Mouse (Mus musculus) monocyte, adult 2 months (primary cell): ENCODE measurements at regions not wholly inside any gene's neighbourhood (a gene's known extent, or its start where the extent isn't known, plus 50 kb on each side); places are given as distances from the start of the nearest gene placed in this dataset.

ENCODE experiments used
- DNase-seq, 2 experiments: peaks; one replicate each; pipeline ENCODE4 v3.0.0; 2022; ENCODE audit warnings: low spot score in 2 of 2, low read depth in 1 of 2

DNA sequence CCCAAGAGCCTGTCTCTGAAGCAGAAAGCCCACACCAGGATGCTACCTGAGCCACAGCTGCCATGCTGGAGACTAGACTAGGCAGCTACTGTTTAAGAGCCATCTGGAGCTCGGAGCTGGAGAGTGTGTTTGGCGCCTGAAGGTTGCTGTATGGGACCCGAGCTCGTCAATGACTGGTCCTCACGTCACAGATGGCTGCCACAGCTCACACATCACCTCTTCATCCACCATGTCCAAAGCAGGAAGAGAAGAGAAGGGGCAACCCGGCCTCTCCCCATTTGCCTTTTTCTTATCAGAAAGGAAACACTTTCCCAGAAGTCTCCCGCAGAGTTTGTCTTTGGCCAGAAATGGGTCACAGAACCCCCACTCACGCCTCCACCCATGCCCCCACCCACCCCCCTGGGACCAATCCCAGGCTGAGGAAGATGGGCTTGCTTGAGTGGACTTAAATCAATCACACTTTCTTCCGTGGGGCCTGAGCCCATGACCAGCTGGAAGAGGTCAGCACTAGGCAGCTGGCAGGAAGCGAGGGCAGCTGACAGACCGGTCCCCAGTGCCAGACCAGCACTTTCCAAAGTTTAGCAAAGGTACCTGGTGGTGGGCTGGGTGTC is 53.5 kb upstream of the Ptpn1 start:
- no peak for DNase-seq

DNA sequence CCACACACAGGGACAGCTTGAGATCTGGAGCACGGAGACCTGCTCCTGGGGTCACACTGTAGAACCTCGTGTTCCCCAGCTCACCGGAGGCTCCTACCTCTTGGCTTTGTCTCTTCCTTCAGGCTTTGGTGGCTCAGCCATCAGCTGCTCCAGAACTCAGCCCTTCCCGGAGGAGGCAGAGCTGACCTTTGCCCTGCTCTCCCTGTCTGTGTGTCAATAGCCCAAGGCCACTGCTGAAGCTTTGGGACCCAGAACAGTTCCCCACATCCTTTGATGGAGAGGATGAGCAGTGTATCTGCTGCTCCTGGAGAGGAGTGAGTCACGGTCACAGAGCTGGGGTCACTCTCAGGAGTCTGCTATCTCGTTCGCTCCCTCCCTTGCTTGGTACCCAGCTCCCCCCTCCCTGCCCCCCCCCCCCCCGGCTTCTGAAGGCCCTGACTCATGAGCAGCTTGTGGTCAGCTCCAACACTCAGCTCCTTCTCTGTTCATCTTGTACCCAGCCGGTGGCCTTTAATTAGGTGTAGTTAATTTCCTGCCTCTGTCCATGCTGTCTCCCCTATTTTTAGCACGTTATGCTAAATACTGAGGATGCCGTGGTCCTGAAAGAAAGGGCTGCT is 54.5 kb upstream of the Ptpn1 start:
- no peak for DNase-seq

DNA sequence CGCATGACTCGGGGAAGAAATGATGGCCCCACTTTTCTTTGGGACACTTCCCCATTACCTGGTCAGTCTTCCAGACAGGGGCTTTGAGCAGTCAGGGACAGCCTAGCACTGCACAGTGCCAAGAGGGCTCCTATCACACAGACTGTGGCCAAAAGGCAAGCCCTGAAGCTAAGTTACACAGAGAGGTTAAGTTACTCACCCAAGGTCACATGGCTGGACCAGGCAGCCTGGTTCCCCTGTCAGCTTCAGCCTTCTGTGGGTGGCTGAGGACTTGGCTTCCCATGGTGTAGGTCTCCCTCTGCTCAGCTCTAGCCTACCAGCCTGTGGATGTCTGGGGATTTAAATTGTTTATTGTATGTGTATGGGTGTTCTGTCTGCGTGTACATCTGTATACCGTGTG is 59.4 kb upstream of the Ptpn1 start:
- DNase-seq = no peak

DNA sequence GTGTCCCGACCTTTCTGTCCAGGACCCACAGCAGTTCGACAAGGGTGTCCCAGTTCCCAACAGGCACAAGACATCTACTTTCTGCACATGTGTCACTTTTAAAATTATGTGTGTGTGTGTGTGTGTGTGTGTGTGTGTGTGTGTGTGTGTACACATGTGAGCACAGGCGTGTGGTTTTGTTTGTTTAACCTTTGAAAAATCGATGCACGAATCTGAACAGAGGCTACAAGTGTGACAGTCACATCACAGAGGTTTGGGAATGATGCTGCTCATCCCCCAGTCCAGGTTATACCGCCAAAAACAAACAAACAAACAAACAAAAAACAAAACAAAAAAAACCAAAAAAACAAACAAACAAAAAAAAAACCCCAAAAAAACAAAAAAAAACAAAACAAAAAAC is 61.7 kb upstream of the Ptpn1 start:
- DNase-seq = no peak

DNA sequence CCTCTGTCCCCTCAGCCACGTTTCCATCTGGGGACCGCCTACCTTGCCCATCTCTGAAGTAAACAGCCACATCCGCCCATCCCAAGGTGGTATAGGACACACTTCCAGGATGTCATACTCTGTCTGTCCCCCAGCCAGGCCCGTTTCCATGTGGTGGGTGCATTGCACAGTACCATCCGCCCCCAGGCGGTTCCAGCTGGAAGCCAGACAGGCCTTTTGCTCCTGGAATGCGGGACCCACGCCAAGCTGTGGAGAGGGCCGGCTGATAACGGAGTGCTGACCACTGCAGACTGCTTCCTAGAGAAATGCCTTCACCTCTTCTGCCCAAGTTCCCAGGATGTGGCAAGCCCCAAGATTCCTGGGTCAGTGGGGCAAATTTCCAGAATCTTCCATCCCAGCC is 65.1 kb upstream of the Ptpn1 start:
- DNase-seq = no peak

DNA sequence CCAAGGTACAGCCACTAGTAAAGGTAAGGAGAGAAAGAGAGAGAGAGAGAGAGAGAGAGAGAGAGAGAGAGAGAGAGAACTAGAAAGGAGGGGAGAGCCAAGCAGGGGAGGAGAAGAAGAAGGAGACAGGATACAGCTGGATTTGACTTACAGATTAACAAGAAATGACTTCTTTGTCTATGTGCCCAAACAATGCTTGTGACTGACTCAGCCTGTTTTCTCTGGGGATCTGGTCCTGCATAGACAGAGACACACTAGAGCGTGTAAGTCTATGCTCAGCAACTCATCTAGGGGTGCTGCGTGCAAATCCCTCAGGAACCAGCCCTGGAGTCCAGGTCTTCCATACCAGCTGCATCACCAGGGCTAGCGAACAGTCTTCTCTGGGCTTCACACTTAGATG is 66.3 kb upstream of the Ptpn1 start:
- no peak for DNase-seq

- DNase-seq = no peak
Measured at GRCm38 (mm10) chr2:167864672-167865071, 67.2 kb upstream of the Ptpn1 start.

DNA sequence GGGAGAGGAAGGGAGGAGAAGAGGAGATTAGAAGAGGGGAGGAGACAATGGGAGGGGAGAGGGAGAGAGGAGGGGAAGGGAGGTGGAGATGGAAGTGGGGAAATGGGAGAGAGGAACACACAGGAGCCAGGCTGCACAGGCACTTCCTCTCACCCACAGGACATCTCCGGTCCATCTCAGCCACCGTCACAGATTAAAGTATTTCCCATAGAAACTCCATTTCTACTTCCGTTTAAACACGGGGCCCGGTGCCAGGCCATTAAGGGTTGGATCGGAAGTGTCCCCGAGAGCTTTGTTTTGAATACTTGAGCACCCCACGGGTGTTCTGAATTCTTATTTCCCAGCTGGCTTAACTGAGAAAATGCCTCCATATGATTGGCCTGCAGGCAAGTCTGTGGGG is 67.6 kb upstream of the Ptpn1 start:
- no peak for DNase-seq

DNA sequence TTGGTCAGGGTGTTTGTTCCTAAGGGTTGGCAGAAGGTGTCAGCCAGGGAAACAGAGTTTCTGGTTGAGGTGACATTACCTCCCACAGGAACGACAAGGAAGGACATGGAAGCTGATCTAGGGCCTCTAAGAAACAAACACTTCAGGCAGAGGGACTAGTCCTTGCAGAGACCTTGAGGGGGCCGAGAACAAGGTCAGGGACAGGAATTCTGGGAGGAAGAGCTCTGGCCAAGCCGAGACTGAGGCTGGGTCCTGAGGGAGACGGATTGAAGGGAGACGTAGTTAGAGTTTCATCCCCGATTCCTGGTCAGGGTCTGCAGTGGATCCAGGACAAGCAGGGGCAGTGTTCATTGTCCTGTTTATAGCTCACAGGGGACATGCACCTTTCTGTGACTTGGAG is 68.2 kb upstream of the Ptpn1 start:
- no peak for DNase-seq

DNA sequence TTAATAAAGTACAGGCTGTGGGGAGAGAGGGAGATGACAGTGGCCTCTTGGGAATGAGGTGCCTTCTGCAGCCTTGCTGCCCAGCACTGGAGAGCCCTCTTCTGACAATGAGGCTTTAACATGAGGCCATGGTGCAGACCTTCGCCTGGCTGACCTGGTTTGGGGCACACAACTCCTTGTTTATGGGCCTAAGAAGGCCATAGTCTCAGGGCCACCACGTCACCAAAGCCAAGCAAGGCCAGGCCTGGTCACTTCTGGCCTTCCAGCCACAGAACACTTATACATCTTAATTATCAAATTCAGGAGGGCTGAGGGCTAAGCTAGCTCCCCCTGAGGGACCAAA is 70.7 kb upstream of the Ptpn1 start:
- DNase-seq = no peak

- no peak for DNase-seq
Measured at GRCm38 (mm10) chr2:167860457-167861177, 71.2 kb upstream of the Ptpn1 start.

GRCm38 (mm10) chr2:167859575-167859974 is 72.3 kb upstream of the Ptpn1 start:
- no peak for DNase-seq

DNA sequence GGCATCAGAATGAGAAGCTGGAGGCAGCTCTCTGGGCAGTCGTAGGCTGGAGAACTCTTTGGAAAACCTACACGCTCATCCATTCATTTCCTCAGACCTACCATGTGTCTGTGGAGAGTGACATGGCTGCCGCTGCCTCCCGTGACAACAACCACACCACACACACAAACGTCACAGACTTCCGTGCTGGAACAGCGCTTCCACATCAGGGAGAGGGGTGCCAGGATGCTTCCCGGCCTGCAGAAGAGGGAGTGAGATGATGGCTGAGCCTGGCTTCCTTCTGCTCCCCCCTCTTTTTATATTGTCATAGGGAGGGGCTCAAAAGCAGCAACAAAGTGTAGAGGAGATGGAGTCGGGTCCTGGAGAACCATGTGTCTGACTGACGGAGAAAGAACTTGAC is 73.5 kb upstream of the Ptpn1 start:
- DNase-seq = no peak

DNA sequence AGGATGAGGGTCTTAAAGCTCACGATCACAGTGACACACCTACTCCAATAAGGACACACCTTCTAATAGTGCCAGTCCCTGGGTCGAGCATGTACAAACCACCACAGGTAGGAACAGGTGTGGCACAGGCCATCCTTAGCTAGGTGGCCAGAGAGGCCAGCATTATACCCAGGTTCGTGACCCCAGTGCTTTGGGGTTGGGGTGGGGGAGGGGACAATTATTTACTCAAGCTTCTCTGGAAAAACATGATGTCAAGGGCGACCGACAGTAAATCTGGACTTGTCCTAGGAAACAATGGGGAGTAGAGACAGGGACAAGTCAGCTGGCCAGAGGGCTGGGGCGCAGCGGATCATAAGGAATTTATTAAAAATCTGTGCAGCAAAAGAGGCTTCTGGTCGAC is 73.9 kb upstream of the Ptpn1 start:
- DNase-seq = no peak

- no peak for DNase-seq
Measured at GRCm38 (mm10) chr2:167856920-167857475, 74.9 kb upstream of the Ptpn1 start.

DNA sequence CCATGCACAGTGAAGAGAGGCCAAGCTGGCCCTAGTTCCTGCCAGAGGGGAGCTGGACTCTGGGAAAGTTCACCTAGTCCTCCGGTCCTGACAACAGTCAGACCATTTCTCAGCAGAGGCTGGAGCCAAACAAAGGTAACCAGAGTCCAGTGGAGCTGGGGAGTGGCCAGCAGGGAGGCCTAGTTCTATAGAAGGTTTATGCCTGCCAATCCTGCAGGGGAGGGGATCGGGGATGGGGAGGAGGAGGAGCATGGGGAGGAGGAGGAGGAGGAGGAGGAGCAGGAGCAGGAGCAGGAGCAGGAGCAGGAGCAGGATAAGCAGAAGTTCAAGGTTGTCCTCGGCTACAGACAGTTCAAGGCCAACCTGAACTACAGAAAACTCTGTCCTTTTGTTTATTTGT is 75.8 kb upstream of the Ptpn1 start:
- no peak for DNase-seq

GRCm38 (mm10) chr2:167854060-167854459 is 77.8 kb upstream of the Ptpn1 start:
- no peak for DNase-seq

- DNase-seq = no peak
Measured at GRCm38 (mm10) chr2:167853411-167853821, 78.4 kb upstream of the Ptpn1 start.

- no peak for DNase-seq
Measured at GRCm38 (mm10) chr2:167852582-167852981, 79.3 kb upstream of the Ptpn1 start.

DNA sequence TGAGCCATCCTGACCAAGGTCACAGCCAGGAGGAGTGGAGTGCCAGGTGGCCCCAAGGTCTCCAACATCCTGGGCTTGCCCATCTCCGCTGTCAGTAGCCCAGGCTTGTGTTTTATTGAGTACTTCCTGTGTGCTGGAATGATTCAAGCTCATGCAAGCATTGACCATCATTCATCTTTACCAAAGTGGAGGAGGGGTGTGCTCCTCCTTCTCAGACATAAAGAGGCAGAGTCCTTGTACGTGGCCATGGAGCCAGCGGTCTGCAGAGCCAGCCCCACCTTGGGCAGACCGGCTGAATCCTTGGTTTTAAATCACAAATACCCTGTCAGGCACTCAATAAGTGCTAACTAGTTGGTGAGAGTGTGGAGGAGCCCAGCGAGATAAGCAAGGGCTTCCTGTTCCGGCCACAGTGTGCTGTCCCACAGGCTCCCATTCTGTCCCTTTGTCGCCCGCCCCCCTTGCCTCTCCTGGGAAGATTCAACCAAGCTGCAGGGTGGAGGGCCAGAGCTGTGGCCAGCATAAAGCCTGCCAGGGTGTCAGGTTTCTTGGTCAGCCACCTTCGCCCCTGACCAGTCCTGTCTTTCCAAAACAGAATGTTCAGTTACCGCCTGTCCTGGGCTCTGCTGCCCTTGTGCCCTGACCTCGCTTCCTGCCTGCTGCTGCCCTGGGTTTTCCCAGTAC is 80.5 kb upstream of the Ptpn1 start:
- no peak for DNase-seq

DNA sequence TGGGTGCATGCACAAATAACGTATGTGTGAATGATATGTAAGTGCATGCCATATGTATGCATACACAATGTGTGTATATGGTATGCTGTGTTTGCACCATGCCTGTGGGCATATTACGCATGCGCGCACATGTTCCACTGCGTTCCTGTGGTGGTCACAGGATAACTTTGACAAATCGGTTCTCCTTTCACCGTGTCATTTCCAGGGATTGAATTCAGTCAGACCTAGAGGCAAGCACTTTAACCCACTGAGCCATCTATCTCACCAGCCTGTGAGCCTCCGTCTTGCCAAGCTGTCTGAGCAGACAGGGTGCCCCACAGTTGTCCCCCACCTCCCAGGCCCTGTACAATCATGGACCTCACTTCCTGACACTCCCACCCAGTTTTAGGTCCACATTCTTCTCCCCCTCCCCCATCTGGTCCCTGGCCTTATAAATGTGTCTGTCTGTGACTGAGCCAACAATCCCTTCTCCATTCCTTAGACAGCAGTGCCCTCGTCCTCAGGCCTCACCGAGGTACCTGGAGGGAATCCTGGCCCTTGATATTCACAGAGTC is 81.8 kb upstream of the Ptpn1 start:
- no peak for DNase-seq
